Mouse (Mus musculus) T-cell, adult 2 months (primary cell): Measurements from ENCODE around the gene Pacs2.
A peak's percentile ranks its signal among the peaks of the same experiment; 100 is the strongest.

Source experiments
- DNase-seq: peaks from one replicate; pipeline ENCODE4 v3.0.0; 2022; ENCODE audit warnings: low spot score

The Pacs2 gene

DNA sequence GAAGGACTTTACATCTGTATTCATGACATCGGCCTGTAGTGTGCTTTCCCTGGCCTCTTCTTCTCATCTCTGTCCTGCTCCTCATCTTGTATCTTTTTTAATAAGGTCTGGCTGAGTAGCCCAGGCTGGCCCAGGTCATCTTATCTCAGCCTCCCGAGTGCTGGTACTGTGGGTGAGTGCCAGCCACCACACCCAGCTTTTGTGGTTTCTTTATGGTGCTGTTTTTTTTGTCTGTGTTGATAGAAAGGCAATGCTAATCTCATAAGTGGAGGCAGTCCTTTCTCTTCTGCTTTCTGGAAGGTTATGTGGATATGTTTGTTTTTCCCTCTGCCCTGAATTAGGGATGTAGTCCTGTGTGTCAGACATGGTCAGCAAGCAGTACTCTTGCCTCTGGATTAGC, 28.2 kb downstream of the Pacs2 start:
- DNase-seq, result no peak

DNA sequence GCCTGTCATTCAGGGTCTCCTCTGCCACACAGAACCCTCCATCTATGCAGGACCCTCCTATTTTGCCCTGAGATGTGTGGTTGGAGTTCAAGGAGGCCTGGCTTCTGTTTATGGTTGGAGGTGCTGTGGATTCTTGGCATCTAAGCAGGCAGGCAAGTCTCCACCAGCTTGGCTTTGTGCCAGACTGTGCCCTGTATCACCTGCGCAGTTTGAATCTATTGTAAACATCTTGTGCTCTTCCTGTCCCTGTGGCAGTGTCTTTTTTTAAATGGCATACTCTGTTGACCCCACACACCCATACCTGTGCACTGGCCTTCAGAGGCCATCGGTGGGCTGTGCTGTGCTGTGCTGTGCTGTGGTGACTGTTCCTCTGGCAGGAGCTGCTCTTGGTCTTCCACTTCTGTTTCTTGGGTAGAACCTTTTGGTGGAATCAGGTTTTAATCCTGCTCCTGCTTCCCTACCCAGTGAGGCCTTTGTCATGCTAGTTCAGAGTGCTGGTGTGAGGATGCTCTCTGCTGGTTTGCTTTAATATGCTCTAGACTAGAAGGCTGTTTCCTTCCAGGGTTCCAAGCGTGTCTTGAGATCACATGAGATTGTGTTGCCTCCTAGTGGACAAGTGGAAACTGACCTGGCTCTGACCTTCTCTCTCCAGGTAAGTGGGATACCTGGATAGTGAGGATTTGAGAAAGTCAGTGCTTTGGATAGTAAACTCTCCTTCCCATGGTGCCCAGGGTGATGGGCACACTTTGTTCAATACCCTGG, 30.8 kb downstream of the Pacs2 start:
- peak; percentile 48 for DNase-seq

DNA sequence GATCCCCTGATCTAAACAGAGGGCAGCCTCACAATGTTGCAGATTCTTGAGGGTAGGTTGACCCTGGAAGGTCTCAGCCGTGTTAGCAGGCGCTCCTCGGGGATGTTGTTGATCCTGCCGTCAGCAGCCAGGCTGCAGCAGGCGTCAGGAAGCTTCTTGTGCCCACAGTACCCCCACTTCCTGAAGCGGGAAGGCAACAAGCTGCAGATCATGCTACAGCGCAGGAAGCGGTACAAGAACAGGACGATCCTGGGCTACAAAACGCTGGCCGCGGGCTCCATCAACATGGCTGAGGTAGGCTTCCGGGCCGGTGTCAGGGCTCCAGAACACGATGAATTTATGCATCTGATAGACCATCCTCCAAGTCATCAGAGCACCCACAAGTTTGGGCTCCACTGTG, 32.6 kb downstream of the Pacs2 start:
- DNase-seq, result peak; percentile 66

DNA sequence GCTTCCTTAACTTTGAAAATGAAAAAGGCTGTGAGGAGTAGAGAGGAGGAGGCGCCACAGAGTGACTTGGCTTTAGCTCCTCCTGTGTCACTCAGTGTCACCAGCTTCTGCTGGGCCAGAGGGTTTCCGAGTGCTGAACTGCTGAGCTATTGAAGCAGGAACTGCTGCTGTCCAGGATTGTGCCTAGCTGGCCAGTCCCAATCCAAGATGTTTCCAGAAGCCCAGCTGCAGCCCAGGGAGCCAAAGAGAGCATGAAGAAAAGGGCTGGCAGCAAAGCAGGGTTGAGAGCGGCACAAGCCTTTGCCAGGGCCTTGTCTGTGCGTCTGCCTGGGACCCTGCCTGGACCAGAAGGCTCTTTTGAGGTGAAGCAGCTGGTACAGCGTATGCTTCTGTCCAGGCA, 33.8 kb downstream of the Pacs2 start:
- DNase-seq, result no peak

DNA sequence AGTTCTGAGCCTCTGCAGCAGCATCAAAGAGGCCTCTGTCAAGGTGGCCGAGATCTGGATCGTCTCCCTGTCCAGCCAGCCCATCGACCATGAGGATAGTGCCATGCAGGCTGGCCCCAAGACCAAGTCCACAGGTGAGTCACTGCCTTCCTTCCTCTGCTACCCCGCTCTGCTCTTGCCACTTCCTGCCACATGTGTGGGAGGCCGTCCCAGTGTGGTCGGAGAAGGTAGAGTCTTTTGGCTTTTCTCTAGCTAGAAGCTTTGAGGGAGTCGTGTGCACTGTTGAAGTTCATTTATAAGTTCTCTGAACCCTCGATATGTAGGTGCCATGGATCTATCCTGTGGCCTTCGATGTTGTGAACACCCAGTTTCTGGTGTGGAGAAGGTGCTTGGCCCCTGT, 35.5 kb downstream of the Pacs2 start:
- peak; percentile 75 for DNase-seq

DNA sequence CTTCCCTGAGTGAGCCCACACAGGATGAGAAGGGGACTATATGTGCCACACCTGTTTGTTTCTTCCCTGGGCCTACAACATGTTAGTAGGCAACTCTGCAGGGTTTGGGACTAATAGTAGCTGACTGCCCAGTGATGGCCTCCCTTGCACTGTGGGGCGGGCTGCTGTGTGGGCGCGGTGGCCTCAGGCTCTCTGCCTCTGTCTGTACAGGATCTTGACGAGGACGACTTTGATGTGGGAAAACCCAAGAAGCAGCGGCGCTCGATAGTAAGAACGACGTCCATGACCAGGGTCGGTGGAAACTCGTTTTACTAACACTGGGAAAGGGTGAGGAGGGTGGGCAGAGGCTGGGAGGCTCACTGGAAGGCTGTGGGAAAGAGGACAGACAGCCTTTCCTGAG, 36.4 kb downstream of the Pacs2 start:
- peak; percentile 62 for DNase-seq

DNA sequence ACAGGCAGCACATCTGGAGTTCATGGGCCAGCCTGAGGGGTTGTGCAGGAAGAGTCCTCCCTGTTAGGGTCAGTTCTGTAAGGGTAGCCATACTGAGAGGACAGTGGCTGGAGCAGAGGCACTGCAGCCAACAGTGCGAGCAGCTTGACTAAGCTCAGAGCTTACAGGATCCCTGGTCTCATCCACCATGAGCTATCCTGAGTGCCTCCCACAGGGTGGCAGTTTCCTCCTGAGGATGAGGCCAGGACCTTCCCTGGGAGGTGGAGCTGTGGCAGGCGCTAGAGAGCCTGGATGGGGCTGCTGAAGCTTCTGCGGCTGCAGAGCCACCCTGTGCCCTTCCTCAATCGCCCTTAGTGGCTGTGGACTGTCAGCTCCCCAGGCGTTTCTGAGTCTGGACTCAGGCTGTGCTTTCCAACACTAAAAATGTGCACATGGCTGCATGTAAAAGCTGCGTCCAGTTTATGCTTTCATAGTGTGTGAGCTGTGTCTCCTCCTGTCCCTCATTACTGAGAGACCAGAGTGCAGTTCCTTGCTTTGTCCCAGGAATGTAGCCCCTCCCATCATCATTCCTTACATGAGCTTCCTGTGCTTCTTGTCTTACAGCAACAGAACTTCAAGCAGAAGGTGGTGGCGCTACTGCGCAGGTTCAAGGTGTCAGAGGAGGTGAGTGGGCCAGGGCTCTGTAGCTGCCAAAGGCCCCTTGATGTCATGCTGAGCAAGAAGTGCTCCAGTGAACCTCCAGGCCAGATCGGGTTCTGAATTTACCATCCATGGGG, 37.5 kb downstream of the Pacs2 start:
- DNase-seq, result no peak

DNA sequence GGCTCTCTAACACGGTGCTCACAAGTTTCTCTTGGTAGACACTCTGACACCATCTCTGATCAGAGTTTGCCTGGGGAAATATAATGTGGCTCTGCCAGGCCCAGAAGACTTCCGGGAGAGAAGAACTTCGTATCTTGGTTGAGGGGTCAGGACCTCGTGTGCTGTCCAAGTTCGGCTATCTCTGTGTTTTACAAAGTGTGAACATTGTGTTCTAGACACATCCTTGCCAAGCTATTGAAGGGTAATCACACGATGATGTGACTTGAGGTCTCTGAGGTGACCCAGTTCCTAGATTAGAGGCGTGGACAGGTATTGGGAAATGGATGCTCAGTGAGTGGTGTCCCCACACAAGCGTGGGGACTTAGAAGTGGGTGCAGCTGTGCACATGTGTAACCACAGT, 41.8 kb downstream of the Pacs2 start:
- no peak for DNase-seq

DNA sequence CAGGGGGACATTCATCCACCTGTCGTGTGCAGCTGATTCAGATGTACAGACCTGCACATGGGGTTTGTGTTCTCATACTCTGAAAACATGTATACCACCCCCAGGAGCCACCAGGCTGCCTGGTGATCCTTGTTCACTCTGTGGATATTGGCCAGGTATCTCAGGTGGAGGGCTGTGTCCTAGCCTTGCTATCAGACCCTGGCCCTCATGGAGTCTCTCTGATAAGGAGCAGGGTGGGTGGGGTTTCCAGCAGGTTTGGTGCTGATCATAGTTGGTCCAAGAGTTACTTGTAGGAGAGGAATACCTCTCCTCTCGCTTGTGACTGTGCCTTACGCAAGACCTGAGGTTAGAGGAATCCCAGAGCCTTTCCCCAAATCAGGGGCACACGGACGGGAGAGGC, 45.9 kb downstream of the Pacs2 start:
- DNase-seq, result no peak

DNA sequence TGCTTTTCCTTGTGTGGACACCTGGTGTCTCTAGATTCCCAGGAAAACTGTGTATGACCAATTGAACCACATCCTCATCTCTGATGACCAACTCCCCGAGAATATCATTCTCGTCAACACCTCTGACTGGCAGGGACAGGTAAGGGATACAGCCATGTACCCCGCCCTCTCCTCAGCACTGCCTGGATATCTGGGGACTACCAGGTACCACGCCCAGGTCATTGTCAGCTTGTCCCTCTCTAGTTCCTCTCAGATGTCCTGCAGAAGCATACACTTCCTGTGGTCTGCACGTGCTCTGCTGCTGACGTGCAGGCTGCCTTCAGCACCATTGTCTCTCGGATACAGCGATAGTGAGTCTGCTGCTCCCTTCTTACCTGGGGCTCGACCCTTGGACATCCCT, 47.3 kb downstream of the Pacs2 start:
- no peak for DNase-seq

DNA sequence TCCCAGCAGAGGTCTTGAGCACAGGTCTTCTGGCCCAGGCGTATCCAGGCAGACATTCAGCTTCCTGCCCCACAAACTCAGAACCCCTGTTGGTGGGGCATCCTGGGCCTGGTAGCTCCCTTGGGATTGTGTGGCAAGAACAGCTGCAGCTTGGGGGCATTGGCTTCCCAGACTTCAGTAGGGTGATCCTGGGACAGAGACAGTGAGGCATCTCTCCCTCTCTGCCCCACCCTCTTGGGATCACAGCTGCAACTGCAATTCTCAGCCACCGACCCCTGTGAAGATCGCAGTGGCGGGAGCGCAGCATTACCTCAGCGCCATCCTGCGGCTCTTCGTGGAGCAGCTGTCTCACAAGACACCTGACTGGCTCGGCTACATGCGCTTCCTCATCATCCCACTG, 47.9 kb downstream of the Pacs2 start:
- DNase-seq, result no peak

DNA sequence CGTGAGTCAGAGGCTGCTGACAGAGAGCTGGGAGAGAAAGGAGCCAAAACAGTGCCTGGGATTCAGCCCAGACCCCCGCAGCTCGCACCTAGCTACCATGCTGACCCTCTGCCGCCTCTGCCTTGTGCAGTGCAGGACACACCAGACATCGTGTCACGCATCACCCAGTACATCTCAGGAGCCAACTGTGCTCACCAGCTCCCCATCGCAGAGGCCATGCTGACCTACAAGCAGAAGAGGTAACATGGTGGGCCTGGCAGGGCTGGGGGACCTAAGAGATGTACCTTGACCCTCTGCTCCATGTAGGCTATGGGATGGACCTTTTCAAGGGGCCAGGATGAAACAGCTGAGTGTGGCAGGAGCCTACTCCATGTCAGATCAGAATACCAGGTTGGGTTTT, 49.4 kb downstream of the Pacs2 start:
- DNase-seq, result no peak

DNA sequence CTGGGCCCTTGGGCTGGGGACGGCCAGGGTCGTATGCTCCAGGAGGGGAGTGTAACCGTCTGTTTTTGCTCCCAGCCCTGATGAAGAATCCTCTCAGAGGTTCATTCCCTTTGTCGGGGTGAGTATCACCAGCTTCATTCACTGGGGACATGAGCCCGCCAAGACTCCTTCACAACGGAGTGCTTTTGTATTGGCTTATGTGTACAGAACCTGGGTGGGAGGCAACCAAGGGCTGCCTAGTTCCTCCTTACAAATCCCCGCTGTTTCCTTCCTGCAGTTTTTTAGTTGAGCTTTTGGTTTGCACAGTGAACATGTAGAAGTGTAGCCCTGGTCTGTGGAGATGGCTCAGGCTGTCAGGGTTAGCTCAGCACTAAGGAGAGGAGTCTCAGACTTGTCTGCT, 53.7 kb downstream of the Pacs2 start:
- no peak for DNase-seq

DNA sequence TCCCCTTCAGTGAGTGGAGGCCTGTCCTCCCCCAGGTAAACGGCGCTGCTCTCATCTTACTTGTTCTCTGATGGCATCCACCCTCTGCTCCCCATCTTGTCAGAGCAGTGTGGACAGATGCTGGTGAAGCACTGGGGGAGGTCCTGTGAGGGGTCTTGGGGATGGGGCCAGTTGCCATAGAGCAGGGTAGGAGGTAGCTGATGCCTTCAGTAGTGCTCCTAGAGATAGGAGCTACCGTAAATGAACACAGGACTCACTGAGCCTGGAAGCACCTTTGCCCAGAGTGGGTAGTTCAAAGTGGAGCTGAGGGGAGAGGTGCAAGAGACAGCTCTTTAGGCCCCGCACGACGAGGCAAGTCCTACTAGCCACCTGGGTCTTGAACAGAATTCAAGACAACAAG, 55.1 kb downstream of the Pacs2 start:
- DNase-seq, result no peak

DNA sequence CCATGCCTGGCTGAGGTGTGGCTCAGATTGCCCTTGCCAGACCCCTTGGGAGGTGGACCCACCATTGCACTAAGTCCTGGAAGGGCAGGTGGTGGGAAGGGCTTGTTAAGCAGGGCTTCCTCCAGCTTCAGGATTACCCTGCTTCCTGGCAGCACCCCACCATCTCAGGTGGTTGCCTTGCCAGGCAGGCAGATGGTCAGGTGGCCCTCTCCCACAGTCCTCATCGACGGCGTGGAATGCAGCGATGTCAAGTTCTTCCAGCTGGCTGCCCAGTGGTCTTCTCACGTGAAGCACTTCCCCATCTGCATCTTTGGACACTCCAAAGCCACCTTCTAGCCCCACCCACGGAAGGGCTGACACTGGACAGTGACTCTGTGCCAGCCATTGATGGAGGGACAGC, 57.0 kb downstream of the Pacs2 start:
- no peak for DNase-seq

DNA sequence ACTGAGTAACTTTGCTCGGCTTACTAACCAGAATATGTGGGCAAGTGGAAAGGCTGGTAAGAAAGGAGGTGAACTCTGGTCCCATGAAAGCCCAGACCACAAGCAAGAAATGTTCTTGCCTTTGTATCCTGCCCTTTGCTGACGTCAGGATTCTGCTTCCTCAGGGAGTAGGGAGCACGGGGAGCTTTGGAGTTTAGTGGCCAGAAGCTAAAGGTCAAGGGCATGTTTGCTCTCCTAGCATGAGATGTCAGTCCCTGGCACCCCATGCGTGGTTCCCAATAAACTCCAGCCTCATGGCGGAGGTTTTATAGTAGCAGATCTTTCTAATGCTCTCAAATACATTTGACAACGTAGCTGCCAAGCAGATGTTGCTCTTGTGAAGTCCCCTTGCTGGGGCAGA, 57.5 kb downstream of the Pacs2 start:
- no peak for DNase-seq

DNA sequence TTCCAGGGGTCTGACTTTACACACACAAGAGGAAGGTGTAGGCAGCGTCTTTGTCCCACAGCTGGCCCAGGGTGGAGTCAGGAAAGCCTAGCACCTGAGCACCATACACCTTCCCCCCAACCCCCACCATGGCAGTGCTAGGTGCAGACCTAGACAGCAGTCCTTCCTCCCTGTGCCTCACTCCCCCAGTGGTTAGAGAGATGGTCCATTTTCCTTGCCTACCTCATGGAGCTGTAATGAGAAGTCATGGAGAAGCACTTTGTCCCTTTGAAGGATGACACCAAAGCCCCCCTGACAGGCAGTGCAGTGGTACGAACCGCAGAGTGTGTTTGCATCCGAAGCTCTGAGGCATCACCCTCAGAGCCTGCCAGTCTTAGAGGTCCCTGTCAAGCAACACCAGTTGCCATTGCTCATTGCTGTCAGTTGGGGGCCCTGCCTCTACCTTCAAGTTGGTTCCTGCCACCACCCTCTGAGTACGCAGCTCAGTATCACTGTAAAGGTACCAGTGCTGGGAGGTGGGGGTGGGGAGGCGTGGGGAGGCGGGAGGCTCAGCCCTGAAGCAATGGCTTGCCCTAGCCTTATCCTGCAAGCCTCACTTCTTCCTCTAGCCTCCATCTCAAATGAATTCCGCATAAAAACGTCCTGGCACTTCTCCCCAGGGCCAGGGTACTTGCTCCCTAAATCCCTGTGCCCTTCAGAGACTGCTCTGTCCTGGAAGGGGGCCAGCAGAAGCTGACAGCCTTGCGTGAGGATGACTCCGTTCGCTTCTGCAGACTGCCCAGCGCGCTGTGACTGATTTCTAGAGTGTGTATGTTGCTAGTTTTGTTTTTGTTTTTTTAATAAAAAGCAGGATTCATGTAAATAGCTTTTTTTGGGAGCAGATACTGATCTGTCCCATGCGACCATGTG, 59.4 kb downstream of the Pacs2 start:
- peak; percentile 57 for DNase-seq

DNA sequence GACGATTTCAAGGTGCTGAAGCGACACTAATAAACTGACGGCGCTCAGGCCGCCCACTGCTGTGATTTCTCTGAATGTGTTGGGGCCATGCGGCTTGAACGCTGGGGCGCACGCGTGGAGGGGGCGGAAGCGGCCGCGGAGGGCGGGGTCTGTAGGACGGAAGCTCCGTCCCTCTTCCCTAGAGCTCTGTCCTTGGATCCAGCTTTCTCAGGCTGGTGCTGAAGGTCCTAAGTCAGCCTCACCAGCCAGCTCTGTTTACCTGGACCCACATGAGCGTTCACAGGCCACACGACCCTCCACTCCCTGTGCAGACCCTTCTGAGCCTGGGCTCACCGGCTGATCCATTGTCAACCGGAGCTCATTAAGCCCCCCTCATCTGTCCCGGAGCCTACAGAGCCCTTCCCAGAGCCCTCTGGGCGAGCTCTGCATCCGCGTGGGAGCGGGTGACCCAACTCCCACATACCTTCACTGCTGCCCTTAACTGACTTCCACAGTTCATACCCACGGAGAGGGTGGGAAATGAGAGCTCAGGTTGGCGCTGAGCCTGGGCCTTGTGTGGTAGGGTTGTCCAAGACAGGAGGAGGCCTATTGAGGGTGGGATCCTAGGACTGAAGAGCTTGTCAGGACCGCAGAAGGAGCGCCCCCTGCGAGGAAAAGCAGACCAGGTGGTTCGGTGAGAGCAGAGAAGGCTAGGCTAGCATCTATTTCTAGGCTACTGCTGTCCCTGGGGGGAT, 60.2 kb downstream of the Pacs2 start, which contains the start of gene Tex22:
Gene Tex22 (plus strand): TSS at position 174 of the 734 bp plus-strand sequence.
- DNase-seq, result peak; percentile 70

DNA sequence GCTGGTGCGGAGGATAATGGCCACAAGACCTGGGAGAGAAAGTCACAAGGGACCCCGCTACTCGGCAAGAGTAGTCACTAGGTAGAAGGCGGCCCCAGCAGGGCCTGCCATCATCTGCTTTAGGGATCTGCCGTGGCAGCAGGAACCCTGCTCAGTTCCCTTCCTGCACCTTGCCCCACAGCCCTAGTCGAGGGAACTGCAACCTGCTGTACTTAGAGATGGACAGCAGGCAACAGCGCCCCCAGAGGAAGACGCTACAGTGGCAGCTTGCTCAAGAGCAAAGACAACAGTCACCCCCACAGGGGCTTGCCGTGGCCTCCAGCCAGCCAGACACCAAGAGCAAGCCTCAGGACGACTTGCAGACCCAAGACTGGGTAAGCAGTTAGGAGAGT, 60.8 kb downstream of the Pacs2 start:
- DNase-seq, result peak; percentile 87

DNA sequence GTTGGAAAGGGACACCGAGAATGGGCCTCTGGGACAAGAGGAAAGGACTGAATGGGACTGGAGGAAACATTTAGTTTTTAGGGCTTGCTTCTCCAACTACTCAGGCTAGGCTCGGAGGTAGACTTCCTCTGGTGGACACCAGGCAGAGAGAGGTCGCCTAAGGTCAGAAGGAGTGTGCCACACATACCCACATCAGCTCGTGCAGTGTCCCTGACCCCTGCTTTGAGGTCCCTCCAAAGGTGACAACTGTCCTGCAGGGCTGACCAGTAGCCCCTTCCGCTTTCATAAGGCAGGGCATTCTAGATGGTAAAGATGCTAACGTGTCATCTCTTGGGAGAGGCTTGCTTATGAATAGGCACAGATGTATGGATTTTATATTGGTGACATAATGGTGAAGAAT, 61.2 kb downstream of the Pacs2 start:
- no peak for DNase-seq

DNA sequence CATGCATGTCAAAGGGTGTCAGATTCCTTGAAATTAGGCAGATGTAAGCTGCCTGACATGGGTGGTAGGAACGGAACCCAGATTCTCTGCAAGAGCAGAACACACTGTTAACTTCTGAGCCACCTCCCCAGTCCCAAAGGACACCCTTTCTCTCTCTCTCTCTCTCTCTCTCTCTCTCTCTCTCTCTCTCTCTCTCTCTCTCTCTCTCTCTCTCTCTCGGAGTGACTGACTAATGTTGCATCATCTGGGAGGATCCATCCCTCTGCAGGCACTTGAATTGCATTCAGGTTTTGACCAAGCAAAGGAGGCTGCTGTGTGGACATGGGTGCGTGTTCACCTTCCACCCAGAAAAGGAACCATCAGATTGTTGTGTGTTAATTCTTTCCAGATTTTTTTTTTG, 73.0 kb downstream of the Pacs2 start:
- DNase-seq, result no peak

DNA sequence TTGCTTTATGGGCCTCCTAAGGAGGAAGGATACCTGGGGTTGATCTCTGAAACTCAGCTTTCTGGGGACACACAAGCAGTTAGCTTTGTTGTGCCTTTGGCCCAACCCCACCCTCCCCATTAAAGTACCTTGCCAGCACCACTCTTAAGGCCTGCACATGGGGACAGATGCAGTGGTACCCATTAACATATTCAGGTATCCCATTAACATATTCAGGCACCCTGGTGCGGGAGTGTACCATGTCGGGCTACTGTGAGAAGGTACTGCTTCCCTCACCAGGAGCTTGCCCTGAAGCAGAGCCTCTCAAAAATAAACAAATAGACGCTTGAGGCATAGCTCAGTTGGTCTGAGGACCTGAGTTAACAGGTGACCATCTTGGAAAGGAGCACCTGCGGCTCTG, 73.7 kb downstream of the Pacs2 start:
- DNase-seq, result no peak
